Mouse (Mus musculus) monocyte, adult 59 days (primary cell): Measurements from ENCODE around the gene D1Pas1. TPM values are rescaled to one million over a fixed set of nuclear protein-coding genes. Genes with fewer than 3 reads are reported as not detected.

Experiments used
- total RNA-seq, 2 experiments: library from RNA; stranded (reverse); gene quantifications; one replicate each; pipeline ENCODE4 v1.2.4; 2023

Gene D1Pas1
- total RNA-seq = not detected

DNA sequence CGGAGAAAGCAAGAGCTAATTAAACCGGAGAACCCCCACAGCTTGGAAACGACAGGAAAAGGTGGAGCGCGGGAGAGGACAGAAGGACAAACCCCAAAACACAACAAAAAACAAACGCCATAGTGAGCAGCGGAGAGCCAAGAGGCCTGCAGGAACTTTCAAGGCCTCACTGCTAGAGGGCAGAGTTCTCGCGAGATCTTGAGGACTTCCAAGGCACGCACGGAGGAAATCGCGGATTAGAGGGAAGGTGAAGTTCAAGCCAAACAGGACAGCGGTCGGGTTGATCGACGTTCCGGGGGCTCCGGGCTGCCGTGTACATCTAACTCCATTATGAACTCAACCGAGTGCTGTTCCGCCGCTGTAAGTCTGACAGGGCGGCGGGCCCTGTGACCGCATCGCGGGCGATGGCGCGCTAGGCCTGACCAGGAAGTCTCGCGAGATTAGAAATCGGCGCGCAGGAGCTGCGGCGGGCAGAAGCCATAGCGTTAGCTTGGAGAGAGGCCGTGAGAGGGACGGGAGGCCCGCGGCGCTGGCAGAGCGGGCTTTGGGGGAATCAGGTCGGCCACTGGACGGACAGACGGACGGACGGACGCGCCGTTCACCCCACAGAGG lies at the start of gene D1Pas1:
D1Pas1 (plus strand) TSS at position 216 of the 612 bp plus-strand sequence.

Other genes starting within 250 kb of the D1Pas1 start
- gene Rrp15, start 218.1 kb upstream of the D1Pas1 start, total RNA-seq = 10 to 100 TPM; 12.1 to 12.3 TPM
- not detected for gene Spata17, start 248.0 kb downstream of the D1Pas1 start, total RNA-seq
- gene Gpatch2, start 248.1 kb downstream of the D1Pas1 start, total RNA-seq = 10 to 100 TPM; 19.8 to 21.2 TPM